14 mouse cellular contexts compared by ENCODE assay signal in genomic region chr10:90831288-90831626, GRCm38 (mm10).
DNase-seq lines count a peak whose midpoint lies in the region; ATAC-seq and TF ChIP-seq lines count a peak whose summit lies in the region.
"Had no signal": no experiment of that assay in that cellular context is flagged by ENCODE, and none has a peak within 500 bp of the region (broad histone marks: within the 10 kb centered on the region; RNA-seq: fewer than 3 reads in every experiment).

No protein-coding gene starts in this region.

- no peak for TF ChIP-seq CTCF in cerebellum, adult 2 months (IDR thresholded peaks at IDR 0.05; ENCODE audit: borderline replicate concordance, insufficient read depth, low read depth, low read length)
- TF ChIP-seq CTCF in midbrain, postnatal 0 days (IDR thresholded peaks at IDR 0.05): no peak

- H3K4me1 ChIP-seq in cerebellum, adult 2 months (ENCODE audit: control insufficient read depth, insufficient read depth, low read length): no peaks in the 10 kb centered on the region
- H3K4me1 ChIP-seq in forebrain, embryonic 11.5 days (replicated peaks; ENCODE audit: control insufficient read depth, insufficient read depth, low read length): peaks cover 5% of the 10 kb centered on the region; the same call in 1 of the 2 replicates
- H3K4me1 ChIP-seq in hindbrain, embryonic 14.5 days (replicated peaks; ENCODE audit: control insufficient read depth, insufficient read depth, low read length): peaks cover 21% of the 10 kb centered on the region
- H3K4me1 ChIP-seq in midbrain, postnatal 0 days (ENCODE audit: insufficient read depth, low read length): peaks cover 8% of the 10 kb centered on the region; the same call in 1 of the 2 replicates
- no peaks in the 10 kb centered on the region for H3K4me1 ChIP-seq in heart, embryonic 11.5 days (ENCODE audit: control insufficient read depth, insufficient read depth, low read length)
- H3K4me1 ChIP-seq: liver, embryonic 15.5 days had no signal

- TF ChIP-seq POLR2A in cerebellum, adult 2 months (IDR thresholded peaks at IDR 0.05; ENCODE audit: borderline replicate concordance, insufficient read depth, low read length): no peak

- no peaks in the 10 kb centered on the region for H3K27me3 ChIP-seq in cerebellum, adult 2 months (ENCODE audit: control insufficient read depth, insufficient read depth, low read length)
- H3K27me3 ChIP-seq in forebrain, embryonic 11.5 days (ENCODE audit: control insufficient read depth, insufficient read depth, low read length): peaks cover 42% of the 10 kb centered on the region
- no peaks in the 10 kb centered on the region for H3K27me3 ChIP-seq in hindbrain, embryonic 14.5 days (ENCODE audit: control insufficient read depth, insufficient read depth, low read length)
- H3K27me3 ChIP-seq in midbrain, postnatal 0 days (ENCODE audit: insufficient read depth, low read length): no peaks in the 10 kb centered on the region
- H3K27me3 ChIP-seq in heart, embryonic 11.5 days (ENCODE audit: control insufficient read depth, insufficient read depth, low read length): peaks cover 60% of the 10 kb centered on the region

- H3K4me2 ChIP-seq in forebrain, embryonic 11.5 days (ENCODE audit: low read depth, low read length, severe bottlenecking): peak overlapping the region; percentile 95; the same call in 1 of the 2 replicates
- peak overlapping the region; percentile 59 for H3K4me2 ChIP-seq in hindbrain, embryonic 14.5 days (replicated peaks)
- peak overlapping the region; percentile 73 for H3K4me2 ChIP-seq in midbrain, postnatal 0 days (ENCODE audit: low read depth, low read length, poor library complexity, severe bottlenecking)
- H3K4me2 ChIP-seq in heart, embryonic 11.5 days: no peak overlapping the region
- H3K4me2 ChIP-seq: embryonic facial prominence, embryonic 13.5 days; liver, embryonic 15.5 days had no signal

- H3K27ac ChIP-seq in cerebellum, adult 2 months (ENCODE audit: insufficient read depth, low read length): no peak overlapping the region; the same call in 1 of the 2 replicates
- no peak overlapping the region for H3K27ac ChIP-seq in forebrain, embryonic 11.5 days (ENCODE audit: low read depth, low read length)
- H3K27ac ChIP-seq in hindbrain, embryonic 14.5 days: no peak overlapping the region
- H3K27ac ChIP-seq in midbrain, postnatal 0 days (ENCODE audit: low read depth, low read length): no peak overlapping the region; the same call in 1 of the 2 replicates
- H3K27ac ChIP-seq in heart, embryonic 11.5 days (ENCODE audit: low read depth, low read length): no peak overlapping the region
- H3K27ac ChIP-seq: embryonic facial prominence, embryonic 13.5 days; liver, embryonic 15.5 days; macrophage had no signal

- no peaks in the 10 kb centered on the region for H3K36me3 ChIP-seq in forebrain, embryonic 11.5 days (ENCODE audit: control insufficient read depth, insufficient read depth, low read length)
- H3K36me3 ChIP-seq in hindbrain, embryonic 14.5 days (replicated peaks; ENCODE audit: control insufficient read depth, insufficient read depth): no peaks in the 10 kb centered on the region
- H3K36me3 ChIP-seq in midbrain, postnatal 0 days (ENCODE audit: insufficient read depth, low read length): no peaks in the 10 kb centered on the region
- no peaks in the 10 kb centered on the region for H3K36me3 ChIP-seq in heart, embryonic 11.5 days (ENCODE audit: control insufficient read depth, insufficient read depth, low read length)
- H3K36me3 ChIP-seq: embryonic facial prominence, embryonic 13.5 days; liver, embryonic 15.5 days had no signal

- 62% methylated on average over 2 of the region's 2 CpGs for WGBS in cerebellum, adult 2 months
- WGBS in forebrain, embryonic 11.5 days: 6% methylated on average over 2 of the region's 2 CpGs
- WGBS in hindbrain, embryonic 14.5 days: 0% methylated on average over 2 of the region's 2 CpGs
- WGBS in midbrain, postnatal 0 days: 13% methylated on average over 2 of the region's 2 CpGs
- 13% methylated on average over 2 of the region's 2 CpGs for WGBS in heart, embryonic 11.5 days (ENCODE audit: insufficient replicate concordance)

- no peak for DNase-seq in cerebellum, adult 2 months
- DNase-seq in cerebellum, adult 11-12 months: no peak
- no peak for DNase-seq in forebrain, embryonic 11.5 days (ENCODE audit: low spot score)
- DNase-seq in hindbrain, embryonic 14.5 days (ENCODE audit: low spot score): no peak
- DNase-seq in midbrain, postnatal 0 days (ENCODE audit: low spot score): no peak
- DNase-seq in lung, postnatal 14 days: no peak
- DNase-seq in heart, adult 11 months: no peak
- DNase-seq: heart, postnatal 14 days; kidney, adult 9 months had no signal

- H3K4me3 ChIP-seq in cerebellum, adult 2 months (replicated peaks; ENCODE audit: insufficient read depth, low read depth, low read length): peak overlapping the region; percentile 86
- H3K4me3 ChIP-seq in forebrain, embryonic 11.5 days (ENCODE audit: low read depth, low read length): peak overlapping the region; percentile 68; the same call in 1 of the 2 replicates
- peak overlapping the region; percentile 69 for H3K4me3 ChIP-seq in hindbrain, embryonic 14.5 days (replicated peaks; ENCODE audit: low read length)
- peak overlapping the region; percentile 46 for H3K4me3 ChIP-seq in midbrain, postnatal 0 days (ENCODE audit: low read depth, low read length)
- no peak overlapping the region for H3K4me3 ChIP-seq in heart, embryonic 11.5 days (ENCODE audit: low read depth, low read length)
- H3K4me3 ChIP-seq: embryonic facial prominence, embryonic 13.5 days; liver, embryonic 15.5 days had no signal

- no peak for ATAC-seq in forebrain, embryonic 11.5 days (replicated peaks; ENCODE audit: low FRiP score)
- no peak for ATAC-seq in hindbrain, embryonic 14.5 days (ENCODE audit: low FRiP score)
- ATAC-seq in midbrain, postnatal 0 days (ENCODE audit: low FRiP score): no peak
- ATAC-seq in heart, embryonic 11.5 days (replicated peaks; ENCODE audit: insufficient number of reproducible peaks, low FRiP score, low TSS enrichment): no peak
- ATAC-seq: Patski had no signal

- no peaks in the 10 kb centered on the region for H3K9me3 ChIP-seq in forebrain, embryonic 11.5 days (ENCODE audit: control insufficient read depth, low read length)
- no peaks in the 10 kb centered on the region for H3K9me3 ChIP-seq in hindbrain, embryonic 14.5 days (ENCODE audit: control insufficient read depth, low read length)
- H3K9me3 ChIP-seq in midbrain, postnatal 0 days (ENCODE audit: low read length): no peaks in the 10 kb centered on the region
- no peaks in the 10 kb centered on the region for H3K9me3 ChIP-seq in heart, embryonic 11.5 days (replicated peaks; ENCODE audit: control insufficient read depth, low read length)
- H3K9me3 ChIP-seq: embryonic facial prominence, embryonic 13.5 days; liver, embryonic 15.5 days had no signal

- H3K9ac ChIP-seq in forebrain, embryonic 11.5 days (ENCODE audit: low read length): no peak overlapping the region
- H3K9ac ChIP-seq in hindbrain, embryonic 14.5 days: peak overlapping the region; percentile 89
- peak overlapping the region; percentile 74 for H3K9ac ChIP-seq in midbrain, postnatal 0 days (replicated peaks; ENCODE audit: low read length, poor library complexity, severe bottlenecking)
- no peak overlapping the region for H3K9ac ChIP-seq in heart, embryonic 11.5 days (ENCODE audit: low read depth, low read length)
- H3K9ac ChIP-seq: embryonic facial prominence, embryonic 13.5 days; liver, embryonic 15.5 days had no signal

Comparison
In these comparisons a context has a peak if more than half of its experiments do, and no peak if none do; other contexts are left out.
1. H3K9ac ChIP-seq: peak in hindbrain, embryonic 14.5 days (single experiment) and midbrain, postnatal 0 days (single experiment); none in forebrain, embryonic 11.5 days (single experiment) and heart, embryonic 11.5 days (single experiment).